Mouse (Mus musculus) liver, embryonic 12.5 days (tissue): ENCODE results near the gene Stpg3. TPM values are rescaled to one million over a fixed set of nuclear protein-coding genes. Genes with fewer than 3 reads are reported as not detected.
A peak's percentile ranks its signal among the peaks of the same experiment; 100 is the strongest.

ENCODE experiments used
- ATAC-seq: fragments of 200-750 bp; cut with Nextera tagmentation; 2 replicates; pipeline ENCODE4 v1.8.0; 2017; ENCODE audit warnings: moderate number of reproducible peaks, mild to moderate bottlenecking, moderate library complexity
- H3K27ac ChIP-seq: fragments of 300-500 bp; sonication (generic); 2 replicates; pipeline ENCODE4 v1.5.1; 2016; ENCODE audit warnings: mild to moderate bottlenecking
- H3K27me3 ChIP-seq: fragments of 300-500 bp; sonication (generic); replicated peaks from 2 replicates; pipeline ENCODE4 v1.6.1; 2016; ENCODE audit warnings: mild to moderate bottlenecking, moderate library complexity
- H3K36me3 ChIP-seq: fragments of 300-500 bp; sonication (generic); 2 replicates; pipeline ENCODE4 v1.6.1; 2016; ENCODE audit warnings: mild to moderate bottlenecking, moderate library complexity
- H3K4me1 ChIP-seq: fragments of 300-500 bp; sonication (generic); 2 replicates; pipeline ENCODE4 v1.6.1; 2016
- H3K4me2 ChIP-seq: fragments of 300-500 bp; sonication (generic); 2 replicates; pipeline ENCODE4 v1.6.1; 2016; ENCODE audit warnings: mild to moderate bottlenecking, moderate library complexity
- H3K4me3 ChIP-seq: fragments of 300-500 bp; sonication (generic); 2 replicates; pipeline ENCODE4 v1.5.1; 2016; ENCODE audit warnings: mild to moderate bottlenecking, moderate library complexity
- H3K9ac ChIP-seq: fragments of 300-500 bp; sonication (generic); 2 replicates; pipeline ENCODE4 v1.6.1; 2016; ENCODE audit warnings: mild to moderate bottlenecking, moderate library complexity
- H3K9me3 ChIP-seq: fragments of 300-500 bp; sonication (generic); replicated peaks from 2 replicates; pipeline ENCODE4 v1.6.1; 2016; ENCODE audit warnings: mild to moderate bottlenecking, moderate library complexity
- WGBS: fragments of 180-500 bp; shearing (Covaris S2); methylation state at CpG from one replicate; pipeline ENCODE4 v1.1.7; 2016; ENCODE audit not compliant: insufficient replicate concordance; 5-methylcytosine and 5-hydroxymethylcytosine counted together
- polyA plus RNA-seq: library from polyadenylated mRNA; unstranded; fragments of >200 nt; fragmentation: Nextera tagmentation; extraction: Ambion mirVana; gene quantifications from 2 replicates; pipeline ENCODE4 v1.2.1, GENCODE M21; 2016

Stpg3 gene
- polyA plus RNA-seq, 1 experiment from 2014 or later = not detected

DNA sequence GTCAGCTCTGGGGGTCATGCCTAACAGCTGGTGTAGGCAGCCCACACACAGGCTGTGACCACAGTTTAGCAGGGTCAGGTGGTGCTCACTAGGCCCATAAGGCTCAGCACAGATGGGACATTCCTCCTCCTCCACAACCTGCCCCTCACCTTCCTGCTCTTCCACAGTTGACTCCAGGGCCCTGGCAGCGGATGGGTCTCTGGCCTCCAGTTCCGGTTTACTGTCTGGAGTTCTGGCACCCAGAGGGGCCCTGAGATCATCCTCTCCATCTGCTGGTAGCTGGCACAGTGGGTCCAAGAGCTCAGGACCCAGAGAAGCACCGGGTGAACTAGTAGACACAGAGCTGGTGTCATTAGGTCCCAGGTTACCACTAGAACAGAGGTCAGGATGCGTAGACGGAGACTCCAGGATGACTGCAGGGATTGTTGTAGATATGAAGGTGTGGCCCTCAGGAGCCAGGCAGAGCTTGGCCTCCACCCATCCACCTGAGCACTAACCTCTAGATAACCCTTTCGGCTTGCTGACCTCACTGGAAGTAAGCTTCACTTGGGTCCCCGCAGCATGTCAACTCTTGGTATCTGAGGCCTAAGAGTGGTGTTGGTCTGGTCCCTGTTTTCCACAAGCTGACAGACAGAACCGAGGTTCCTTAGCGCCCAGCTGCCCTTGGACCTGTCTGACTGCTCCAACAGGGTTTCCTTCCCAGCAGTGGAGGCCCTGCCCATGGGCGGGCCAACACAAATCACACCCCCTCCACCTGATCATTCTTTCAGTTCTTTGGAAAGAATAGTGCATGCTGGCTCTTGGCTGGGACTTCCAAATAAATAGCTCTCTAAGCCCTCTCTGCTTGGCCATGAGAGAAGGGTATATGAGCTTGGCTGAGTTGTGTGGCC, 32.0 kb upstream of the Stpg3 start, which contains the start of gene AL732309.1:
TSS of gene AL732309.1 (minus strand) at position 681 of the 890 bp plus-strand sequence.
- Histone ChIP-seq H3K4me2 (no peak within 1 kb of the TSS), H3K9ac (no peak within 1 kb of the TSS), H3K4me1 (peaks cover 16% of the 10 kb centered on the region), H3K36me3 (peaks cover 64% of the 10 kb centered on the region), H3K27ac (no peak within 1 kb of the TSS), H3K9me3 (no peaks in the 10 kb centered on the region), H3K4me3 (no peak within 1 kb of the TSS), H3K27me3 (peaks cover 26% of the 10 kb centered on the region)
- 77% methylated on average over 10 of the region's 10 CpGs for WGBS
- no peak for ATAC-seq

DNA sequence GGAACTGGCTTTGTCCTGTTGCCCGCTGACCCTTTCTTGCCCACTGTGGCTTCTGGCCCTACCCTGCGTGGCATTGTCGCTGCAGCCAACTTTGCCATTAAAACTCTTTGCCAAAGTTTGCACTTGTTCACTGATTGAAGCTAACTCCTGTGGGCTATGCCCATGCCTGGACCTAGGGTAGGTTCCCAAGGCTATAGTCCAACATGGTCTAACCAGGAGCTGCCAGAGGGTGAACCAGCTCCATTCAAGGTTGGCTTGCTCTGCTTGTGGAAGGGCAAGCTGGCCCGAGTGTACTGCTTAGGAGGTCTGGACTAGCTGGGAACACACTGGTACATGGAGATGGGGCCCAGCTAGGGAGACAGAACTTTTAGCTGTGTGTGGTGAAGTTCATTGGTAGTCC, 29.7 kb upstream of the Stpg3 start:
- 76% methylated on average over 4 of the region's 4 CpGs for WGBS

DNA sequence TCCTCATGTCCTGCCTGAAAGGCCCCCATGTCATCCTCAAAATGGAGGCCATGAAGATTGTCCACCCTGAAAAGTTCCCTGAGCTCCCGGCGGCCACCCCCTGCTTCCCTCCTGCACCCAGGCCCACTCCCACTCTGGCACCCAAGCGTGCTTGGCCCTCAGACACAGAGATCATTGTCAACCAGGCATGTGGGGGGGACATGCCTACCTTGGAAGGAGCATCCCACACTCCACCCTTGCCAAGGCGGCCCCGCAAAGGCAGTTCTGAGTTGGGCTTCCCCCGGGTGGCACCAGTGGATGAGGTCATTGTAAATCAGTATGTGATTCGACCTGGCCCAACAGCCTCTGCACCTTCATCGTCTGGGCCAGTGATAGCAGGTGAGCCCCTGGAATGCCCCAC, 28.9 kb upstream of the Stpg3 start:
- H3K9ac ChIP-seq = no peak overlapping the region
- no peaks in the 10 kb centered on the region for H3K9me3 ChIP-seq
- peaks cover 30% of the 10 kb centered on the region for H3K27me3 ChIP-seq
- H3K4me2 ChIP-seq = no peak overlapping the region
- H3K4me3 ChIP-seq = no peak overlapping the region
- H3K36me3 ChIP-seq = peaks cover 33% of the 10 kb centered on the region
- ATAC-seq = no peak
- no peak overlapping the region for H3K27ac ChIP-seq
- WGBS = 72% methylated on average over 8 of the region's 8 CpGs
- H3K4me1 ChIP-seq = peaks cover 36% of the 10 kb centered on the region

More for the DNA sequence above, 29.7 kb upstream of the Stpg3 start:
- Histone ChIP-seq H3K4me3 (no peak overlapping the region), H3K27me3 (peaks cover 30% of the 10 kb centered on the region), H3K36me3 (peaks cover 41% of the 10 kb centered on the region), H3K9ac (no peak overlapping the region), H3K4me1 (peaks cover 36% of the 10 kb centered on the region), H3K4me2 (no peak overlapping the region), H3K9me3 (no peaks in the 10 kb centered on the region), H3K27ac (no peak overlapping the region)
- no peak for ATAC-seq

DNA sequence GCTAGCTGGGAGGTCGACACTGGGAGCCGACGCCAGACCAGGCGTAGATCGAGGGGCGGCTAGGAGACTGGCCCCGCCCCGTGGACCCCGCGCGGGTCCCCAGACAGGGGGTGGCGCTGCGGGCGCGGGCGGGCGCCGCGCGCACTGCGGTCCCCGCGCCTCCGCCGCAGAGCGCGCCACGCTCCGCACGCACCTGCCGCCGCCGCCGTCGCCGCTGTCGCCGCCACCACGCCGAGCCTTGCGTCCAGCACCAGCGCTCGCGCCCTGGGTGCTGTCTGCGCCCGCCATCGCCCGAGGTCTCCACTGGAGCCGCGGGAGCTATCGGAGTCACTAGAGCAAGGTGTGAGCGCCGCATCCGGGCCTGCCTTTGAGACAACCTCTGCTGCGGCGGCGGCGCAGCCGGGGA, 27.7 kb upstream of the Stpg3 start, which contains the start of the genes Rnf208 and Cysrt1:
TSS of gene Rnf208 (plus strand) at position 155 of the 406 bp plus-strand sequence.
TSS of gene Cysrt1 (minus strand) at position 352 of the 406 bp plus-strand sequence.
- H3K27me3 ChIP-seq = peaks cover 30% of the 10 kb centered on the region
- H3K4me1 ChIP-seq = peaks cover 36% of the 10 kb centered on the region
- H3K4me3 ChIP-seq = peak within 1 kb of the TSS; percentile 58
- no peak for ATAC-seq
- H3K9ac ChIP-seq = peak within 1 kb of the TSS; percentile 53
- H3K36me3 ChIP-seq = peaks cover 21% of the 10 kb centered on the region
- H3K9me3 ChIP-seq = no peaks in the 10 kb centered on the region
- peak within 1 kb of the TSS; percentile 84 for H3K4me2 ChIP-seq
- WGBS = under 1% methylated on average over 35 of the region's 59 CpGs
- no peak within 1 kb of the TSS for H3K27ac ChIP-seq

DNA sequence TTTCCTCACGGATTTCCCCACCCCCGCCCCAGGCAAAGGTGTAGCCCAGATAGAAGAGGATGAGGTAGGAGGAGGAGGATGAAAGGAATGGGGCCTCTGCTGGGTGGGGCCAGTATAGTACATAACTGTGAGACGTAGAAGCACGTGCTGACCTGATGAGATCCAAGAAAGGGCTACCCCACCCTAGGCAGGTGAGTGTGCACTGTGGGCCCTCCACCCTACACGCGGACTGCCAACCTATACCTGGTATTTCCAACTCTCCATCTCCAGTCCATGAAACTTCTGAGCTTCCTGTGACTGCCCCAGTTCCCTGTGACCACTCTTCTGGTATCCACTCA, 27.0 kb upstream of the Stpg3 start:
- ATAC-seq = peak; percentile 11; the same call in 1 of the 2 replicates
- Histone ChIP-seq H3K4me3 (peak overlapping the region; percentile 58), H3K27ac (no peak overlapping the region), H3K9me3 (no peaks in the 10 kb centered on the region), H3K9ac (no peak overlapping the region), H3K36me3 (peaks cover 14% of the 10 kb centered on the region), H3K4me1 (peaks cover 41% of the 10 kb centered on the region), H3K4me2 (peak overlapping the region; percentile 84), H3K27me3 (peaks cover 34% of the 10 kb centered on the region)
- 14% methylated on average over 6 of the region's 6 CpGs for WGBS

DNA sequence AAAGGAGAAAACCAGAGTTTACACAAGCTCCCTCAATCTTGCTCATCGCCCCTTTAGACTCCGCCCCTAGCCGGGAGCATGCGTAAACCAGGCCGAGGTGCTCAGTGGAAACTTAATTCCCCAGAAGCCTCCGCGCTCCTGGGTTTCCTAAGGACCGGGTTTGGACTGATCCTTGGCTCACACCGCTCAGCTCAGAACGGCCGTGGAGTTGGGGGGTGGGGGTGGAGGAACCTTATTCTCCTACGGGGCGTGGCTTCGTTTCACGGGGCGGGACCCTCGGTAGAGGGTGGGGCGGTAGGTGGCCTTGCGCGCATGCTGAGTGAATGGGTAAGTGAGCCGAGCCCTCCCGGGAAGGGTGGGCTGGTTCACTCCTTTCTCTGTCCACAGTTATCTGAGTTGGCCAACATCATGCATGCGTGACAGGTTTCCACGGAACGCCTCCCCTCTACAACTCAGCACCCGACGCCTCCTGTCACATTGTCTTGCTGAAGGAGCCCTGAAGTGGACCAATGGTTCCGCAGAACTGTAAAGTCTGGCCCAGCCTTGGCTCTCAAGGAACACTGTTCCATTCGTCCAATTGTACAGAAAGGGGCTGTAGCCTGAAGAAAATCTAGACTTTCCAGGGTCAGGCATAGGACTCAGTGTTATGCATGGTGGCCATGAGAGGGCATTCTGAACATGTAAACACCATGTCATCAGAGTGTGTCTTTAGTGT, 26.4 kb upstream of the Stpg3 start:
- peak overlapping the region; percentile 45; the same call in 1 of the 2 replicates for H3K27ac ChIP-seq
- peak; percentile 76 for ATAC-seq
- WGBS = under 1% methylated on average over 29 of the region's 29 CpGs
- peaks cover 46% of the 10 kb centered on the region for H3K4me1 ChIP-seq
- H3K9ac ChIP-seq = peak overlapping the region; percentile 28; the same call in 1 of the 2 replicates
- peak overlapping the region; percentile 84 for H3K4me2 ChIP-seq
- H3K36me3 ChIP-seq = peaks cover 9% of the 10 kb centered on the region
- peak overlapping the region; percentile 58 for H3K4me3 ChIP-seq
- peaks cover 38% of the 10 kb centered on the region for H3K27me3 ChIP-seq
- no peaks in the 10 kb centered on the region for H3K9me3 ChIP-seq

DNA sequence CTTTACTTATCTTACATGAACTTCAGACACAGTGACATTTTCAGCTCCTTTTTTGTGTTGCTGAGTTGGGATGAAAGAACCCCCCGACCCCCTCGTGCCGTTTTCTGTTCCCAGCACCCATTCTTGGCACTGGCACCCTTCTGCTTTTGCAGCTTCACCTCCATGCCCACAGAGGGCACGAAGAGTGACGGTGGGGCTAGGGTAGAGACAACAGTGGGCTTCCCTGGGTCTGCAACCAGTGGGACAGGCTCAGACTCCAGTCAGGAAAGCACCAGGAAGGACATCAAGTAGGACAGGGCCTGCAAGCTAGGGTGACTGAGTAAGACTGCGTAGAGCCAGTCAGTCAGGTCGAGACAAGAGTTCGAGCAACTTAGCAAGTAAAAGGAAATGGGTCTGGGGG, 25.9 kb upstream of the Stpg3 start:
- Histone ChIP-seq H3K4me1 (peaks cover 50% of the 10 kb centered on the region), H3K36me3 (peaks cover 3% of the 10 kb centered on the region; the same call in 1 of the 2 replicates), H3K4me2 (peak overlapping the region; percentile 84), H3K27ac (no peak overlapping the region), H3K9me3 (no peaks in the 10 kb centered on the region), H3K27me3 (peaks cover 44% of the 10 kb centered on the region), H3K4me3 (peak overlapping the region; percentile 58), H3K9ac (0 out of 2 replicates have a peak overlapping the region, but pooled peaks have one; percentile 28)
- ATAC-seq = no peak
- WGBS = 49% methylated on average over 8 of the region's 8 CpGs

DNA sequence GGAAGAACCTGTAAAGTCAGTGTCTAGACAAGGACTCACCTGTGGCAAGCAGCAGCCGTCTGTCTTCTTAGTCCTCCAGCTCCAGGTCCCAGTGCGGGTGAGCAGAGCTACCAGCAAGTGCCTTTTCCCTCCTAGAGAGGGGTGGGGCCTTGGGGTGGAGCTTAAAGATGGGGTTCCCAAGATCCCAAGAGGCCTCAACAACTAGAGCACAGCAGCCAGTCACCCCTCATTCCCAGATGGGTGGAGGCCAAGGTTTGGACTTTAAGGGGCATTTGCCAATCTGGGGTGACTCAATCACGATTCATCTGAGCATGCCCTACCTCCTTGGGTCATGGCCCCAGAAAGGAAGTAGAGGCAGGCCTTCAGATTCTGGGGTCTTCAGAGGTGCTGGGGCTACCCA, 25.3 kb upstream of the Stpg3 start:
- no peaks in the 10 kb centered on the region for H3K9me3 ChIP-seq
- no peak for ATAC-seq
- H3K36me3 ChIP-seq = no peaks in the 10 kb centered on the region
- no peak overlapping the region for H3K4me3 ChIP-seq
- H3K27me3 ChIP-seq = peaks cover 48% of the 10 kb centered on the region
- H3K4me1 ChIP-seq = peaks cover 50% of the 10 kb centered on the region
- 76% methylated on average over 3 of the region's 3 CpGs for WGBS
- H3K9ac ChIP-seq = no peak overlapping the region
- H3K4me2 ChIP-seq = no peak overlapping the region
- H3K27ac ChIP-seq = no peak overlapping the region

DNA sequence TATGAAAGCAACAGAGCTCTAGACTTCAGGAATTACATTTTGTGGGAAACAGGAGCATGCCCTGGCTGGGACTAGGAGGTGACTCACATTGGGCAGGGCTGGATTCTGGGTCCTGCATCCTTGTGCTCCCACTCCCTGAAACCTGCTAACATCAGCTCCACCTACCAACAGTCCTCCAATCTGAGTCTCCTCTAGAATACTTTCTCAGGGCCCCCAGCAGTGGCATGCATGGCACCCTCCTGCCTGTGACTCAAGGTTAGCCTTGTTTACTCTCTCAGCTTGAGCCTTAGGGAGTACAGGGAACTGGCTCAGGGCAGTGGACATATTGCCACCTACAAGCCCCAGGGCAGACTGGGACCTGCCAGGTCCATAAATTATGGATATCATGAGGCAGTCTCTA, 23.7 kb upstream of the Stpg3 start:
- Histone ChIP-seq H3K4me1 (peaks cover 65% of the 10 kb centered on the region), H3K27me3 (peaks cover 45% of the 10 kb centered on the region), H3K9me3 (no peaks in the 10 kb centered on the region), H3K36me3 (no peaks in the 10 kb centered on the region), H3K9ac (no peak overlapping the region), H3K4me2 (no peak overlapping the region), H3K27ac (no peak overlapping the region), H3K4me3 (no peak overlapping the region)
- no peak for ATAC-seq

DNA sequence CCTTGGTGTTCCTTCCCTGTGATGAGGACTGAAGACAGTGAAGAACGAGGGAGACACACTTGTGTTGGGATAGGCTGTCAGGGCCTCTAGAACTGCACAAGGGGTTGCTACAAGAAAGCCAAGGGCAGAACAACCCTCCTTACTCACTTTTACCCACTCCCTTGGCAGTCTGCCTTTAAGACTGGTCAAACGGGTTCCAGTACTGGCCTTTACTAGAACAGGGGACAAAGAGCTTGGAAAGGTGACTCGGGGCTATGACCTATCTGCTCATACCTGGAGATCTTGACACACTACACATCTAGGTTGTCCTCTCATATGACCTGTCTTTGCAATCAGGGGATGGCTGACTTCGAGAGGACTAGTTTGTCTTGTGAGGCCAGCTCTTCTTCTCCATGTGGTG, 23.1 kb upstream of the Stpg3 start:
- no peaks in the 10 kb centered on the region for H3K36me3 ChIP-seq
- H3K4me2 ChIP-seq = no peak overlapping the region
- H3K4me1 ChIP-seq = peaks cover 60% of the 10 kb centered on the region
- no peak overlapping the region for H3K9ac ChIP-seq
- no peak overlapping the region for H3K4me3 ChIP-seq
- 55% methylated on average over 4 of the region's 4 CpGs for WGBS
- no peak overlapping the region for H3K27ac ChIP-seq
- peaks cover 39% of the 10 kb centered on the region for H3K27me3 ChIP-seq
- no peaks in the 10 kb centered on the region for H3K9me3 ChIP-seq
- ATAC-seq = no peak

DNA sequence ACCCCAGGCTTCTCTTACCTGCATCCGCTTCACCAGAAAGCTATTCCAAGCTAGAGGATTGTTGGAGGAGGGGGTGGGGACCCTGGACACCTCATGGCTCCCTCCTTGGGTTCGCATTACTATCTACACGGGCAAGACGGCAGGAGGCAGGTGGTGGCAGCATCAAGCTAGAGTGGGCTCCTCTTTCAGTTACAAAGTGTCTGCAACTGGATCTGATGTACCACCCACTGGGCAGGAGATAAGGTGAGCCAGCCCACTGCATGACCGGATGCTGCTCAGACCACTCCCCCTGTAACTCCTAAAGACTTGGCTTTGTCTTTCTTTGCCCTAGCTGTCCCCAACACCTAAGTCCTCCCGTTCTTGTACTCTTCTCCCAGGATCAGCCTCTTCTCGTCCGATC, 22.2 kb upstream of the Stpg3 start, which contains the start of gene Rnf224:
TSS of gene Rnf224 (minus strand) at position 174 of the 400 bp plus-strand sequence.
- peak within 1 kb of the TSS; percentile 9; the same call in 1 of the 2 replicates for H3K4me2 ChIP-seq

More for the DNA sequence above, 22.2 kb upstream of the Stpg3 start, which contains the start of gene Rnf224:
- Histone ChIP-seq H3K27ac (no peak within 1 kb of the TSS), H3K36me3 (no peaks in the 10 kb centered on the region), H3K4me3 (no peak within 1 kb of the TSS), H3K4me1 (peaks cover 51% of the 10 kb centered on the region), H3K27me3 (peaks cover 32% of the 10 kb centered on the region), H3K9me3 (no peaks in the 10 kb centered on the region), H3K9ac (no peak within 1 kb of the TSS)
- 16% methylated on average over 8 of the region's 8 CpGs for WGBS
- no peak for ATAC-seq
